Mouse (Mus musculus): Measurements from ENCODE around the gene Strn4.
A peak's percentile ranks its signal among the peaks of the same experiment; 100 is the strongest.

Gene Strn4

DNA sequence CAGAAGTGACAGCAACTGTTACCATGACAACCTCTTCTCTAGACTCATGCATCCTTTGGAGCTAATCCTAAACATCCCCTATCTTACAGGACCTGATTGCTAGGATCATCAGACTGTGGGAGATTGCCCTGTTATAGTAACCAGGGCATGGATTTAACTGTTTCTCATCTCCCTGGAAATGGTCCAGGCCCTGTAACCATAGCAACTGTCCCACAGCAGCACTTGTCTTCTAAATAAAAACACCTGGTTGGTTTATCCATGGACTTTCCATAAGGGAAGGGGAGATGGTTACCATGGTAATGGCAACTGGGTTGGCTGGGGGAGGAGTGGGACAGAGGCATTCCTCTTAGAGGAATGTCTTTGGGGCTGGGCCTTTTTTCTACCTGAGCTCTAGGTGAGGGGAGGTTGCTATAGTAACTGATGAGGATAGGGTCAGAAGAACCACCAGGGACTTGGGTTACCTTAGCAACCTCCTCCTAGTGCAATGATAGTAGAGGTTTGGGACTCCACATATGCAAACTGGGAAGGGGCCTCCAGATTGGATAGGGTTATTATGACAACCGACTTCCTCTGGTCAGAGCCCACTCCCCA, at the start of gene Strn4:
TSS of gene Strn4 (plus strand) at position 539 of the 591 bp plus-strand sequence.
- DNase-seq = no peak

DNA sequence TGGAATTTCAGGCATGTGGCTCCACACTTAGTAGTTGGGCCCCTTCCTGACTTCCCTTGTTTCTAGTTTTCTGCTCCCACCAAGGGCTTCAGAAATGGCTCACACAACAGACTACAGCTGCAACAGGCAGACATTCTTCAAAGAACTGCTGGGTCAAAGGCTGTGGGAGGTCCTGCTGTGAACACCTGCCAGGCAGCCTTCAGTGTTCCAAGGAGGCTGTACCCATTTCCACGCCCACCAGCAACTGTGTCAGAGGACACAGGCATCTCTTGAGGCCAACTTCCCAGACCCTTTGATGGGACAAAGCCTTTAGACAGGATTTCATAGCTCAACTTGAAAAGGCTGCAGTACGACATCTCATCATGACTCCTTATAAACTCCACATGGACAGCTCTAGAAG, 49.2 kb upstream of the Strn4 start:
- peak; percentile 16 for DNase-seq

DNA sequence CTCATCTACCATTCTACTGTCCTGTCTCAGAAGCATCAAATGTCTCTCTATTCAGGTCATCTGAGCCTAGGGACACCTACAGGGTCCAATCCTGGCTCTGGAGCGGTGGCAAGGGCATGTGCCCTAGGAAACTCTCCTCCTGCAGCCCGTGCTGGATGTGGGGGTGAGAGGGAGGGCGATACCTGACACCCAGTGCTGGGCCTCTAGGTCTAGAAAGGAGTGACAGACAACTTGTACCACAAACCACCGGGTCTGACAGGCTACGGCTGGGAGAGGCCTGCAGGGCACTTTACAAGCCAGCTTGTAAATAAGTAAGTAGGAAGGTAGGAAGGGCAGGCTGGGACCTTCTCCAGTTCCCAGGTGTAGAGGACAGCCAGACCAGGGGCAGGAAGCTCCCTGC, 39.8 kb upstream of the Strn4 start:
- DNase-seq = no peak

DNA sequence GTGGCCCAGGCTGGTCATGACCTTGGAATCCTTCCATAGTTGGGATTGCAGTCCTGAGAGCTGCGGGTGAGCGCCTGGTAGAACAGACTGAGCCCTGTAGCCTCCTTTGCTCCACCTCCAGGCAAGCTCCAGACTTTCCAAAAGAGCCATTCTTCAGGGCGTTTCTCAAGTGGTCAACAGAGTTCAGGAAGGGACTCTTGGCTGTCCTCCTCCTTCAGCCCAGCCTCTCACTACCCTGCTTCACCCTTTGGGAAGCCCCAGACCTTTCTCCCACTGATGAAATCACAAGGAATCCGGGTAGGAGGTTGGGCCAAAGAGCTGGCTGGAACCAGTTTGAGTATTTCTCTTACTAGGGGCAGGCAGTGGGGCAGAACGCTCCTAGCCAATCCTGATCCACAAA, 35.6 kb upstream of the Strn4 start:
- peak; percentile 84 for DNase-seq

DNA sequence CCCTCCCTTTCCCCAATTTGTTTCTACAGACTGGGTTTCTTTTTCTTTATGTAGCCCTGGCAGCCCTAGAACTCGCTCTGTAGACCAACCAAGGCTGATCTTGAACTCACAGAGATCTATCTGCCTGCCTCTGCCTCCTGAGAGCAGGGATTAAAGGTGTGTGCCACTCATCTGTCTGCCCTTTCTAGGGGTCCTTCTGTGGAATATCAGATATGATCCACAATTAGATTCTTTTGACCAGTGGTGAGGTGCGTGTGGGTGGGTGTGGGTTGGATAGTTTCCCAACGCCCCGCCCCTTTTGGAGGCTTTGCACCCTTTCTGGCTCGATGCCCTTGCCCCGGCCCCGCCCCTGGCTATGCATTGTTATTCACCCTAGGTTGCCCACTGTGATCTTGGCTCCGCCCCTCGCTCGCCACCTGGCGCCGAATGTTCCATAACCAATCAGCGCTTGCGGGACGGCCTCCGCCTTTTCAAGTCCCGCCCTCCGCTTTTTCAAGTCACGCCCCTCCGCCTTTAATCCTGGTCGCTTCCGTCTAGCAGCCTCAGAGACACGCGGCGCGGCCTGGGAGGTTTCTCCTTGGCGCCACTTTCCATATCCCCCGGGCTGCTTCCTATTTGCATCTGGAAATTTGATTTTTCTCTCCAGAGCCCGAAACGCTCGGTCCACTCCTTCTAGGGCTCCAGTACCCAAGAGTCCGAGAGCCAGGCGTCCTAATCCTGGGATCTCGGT, 34.7 kb upstream of the Strn4 start, which contains the start of gene Slc1a5:
TSS of gene Slc1a5 (plus strand) at position 516 of the 730 bp plus-strand sequence.
- DNase-seq = peak; percentile 97

DNA sequence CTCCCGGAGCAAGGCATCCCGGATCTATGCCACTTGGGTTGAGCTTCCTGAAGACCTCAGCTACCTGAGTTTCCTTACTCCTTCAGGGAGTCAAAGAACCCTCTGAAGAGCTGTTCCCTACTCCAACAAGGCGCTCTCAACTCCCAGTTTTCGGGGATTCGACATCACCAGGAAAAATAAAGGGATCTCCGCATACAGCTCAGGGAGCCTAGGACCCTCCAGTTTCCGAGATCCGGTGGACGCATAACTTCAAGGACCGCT, 34.2 kb upstream of the Strn4 start:
- DNase-seq = no peak

DNA sequence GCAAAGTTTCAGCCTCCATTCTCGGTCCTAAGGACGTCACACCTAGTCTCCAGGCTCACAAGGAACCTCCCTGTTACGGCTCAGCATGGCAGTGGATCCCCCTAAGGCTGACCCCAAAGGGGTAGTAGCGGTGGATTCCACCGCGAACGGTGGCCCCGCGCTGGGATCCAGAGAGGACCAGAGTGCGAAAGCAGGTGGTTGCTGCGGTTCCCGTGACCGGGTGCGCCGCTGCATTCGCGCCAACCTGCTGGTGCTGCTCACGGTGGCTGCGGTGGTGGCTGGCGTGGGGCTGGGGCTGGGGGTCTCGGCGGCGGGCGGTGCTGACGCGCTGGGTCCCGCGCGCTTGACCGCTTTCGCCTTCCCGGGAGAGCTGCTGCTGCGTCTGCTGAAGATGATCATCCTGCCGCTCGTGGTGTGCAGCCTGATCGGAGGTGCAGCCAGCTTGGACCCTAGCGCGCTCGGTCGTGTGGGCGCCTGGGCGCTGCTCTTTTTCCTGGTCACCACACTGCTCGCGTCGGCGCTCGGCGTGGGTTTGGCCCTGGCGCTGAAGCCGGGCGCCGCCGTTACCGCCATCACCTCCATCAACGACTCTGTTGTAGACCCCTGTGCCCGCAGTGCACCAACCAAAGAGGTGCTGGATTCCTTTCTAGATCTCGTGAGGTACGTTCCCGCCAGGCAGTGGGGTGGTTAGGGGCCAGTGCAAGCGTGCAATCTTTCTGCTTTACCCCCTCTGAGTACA, 33.7 kb upstream of the Strn4 start:
- peak; percentile 35 for DNase-seq

DNA sequence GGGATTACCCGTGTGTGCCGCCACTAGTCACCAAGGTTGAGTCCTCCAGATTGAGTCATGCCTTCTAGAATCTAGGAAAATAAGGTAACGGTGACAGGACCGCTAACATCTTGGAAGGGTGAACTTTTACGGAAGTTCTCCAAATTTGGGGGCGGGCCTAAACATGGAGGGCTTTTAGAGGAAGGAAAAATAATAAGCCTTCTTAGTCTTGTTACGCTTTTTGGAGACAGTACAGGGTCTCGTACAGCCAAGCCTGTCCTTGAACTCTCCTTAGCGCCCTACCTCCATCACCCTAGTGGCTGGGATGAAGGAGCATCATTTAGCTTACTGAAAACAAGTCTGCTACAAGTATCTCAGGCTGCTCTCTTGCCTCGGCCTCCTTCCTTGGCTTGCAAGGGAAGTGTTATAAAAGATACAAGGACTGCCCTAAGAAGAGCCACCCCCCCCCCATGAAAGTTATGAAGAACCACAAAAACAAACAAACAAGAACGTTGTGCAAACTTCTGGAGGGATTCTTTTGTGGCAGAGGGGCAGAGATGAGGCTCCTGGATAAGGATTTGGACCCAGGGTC, 33.0 kb upstream of the Strn4 start:
- no peak for DNase-seq

DNA sequence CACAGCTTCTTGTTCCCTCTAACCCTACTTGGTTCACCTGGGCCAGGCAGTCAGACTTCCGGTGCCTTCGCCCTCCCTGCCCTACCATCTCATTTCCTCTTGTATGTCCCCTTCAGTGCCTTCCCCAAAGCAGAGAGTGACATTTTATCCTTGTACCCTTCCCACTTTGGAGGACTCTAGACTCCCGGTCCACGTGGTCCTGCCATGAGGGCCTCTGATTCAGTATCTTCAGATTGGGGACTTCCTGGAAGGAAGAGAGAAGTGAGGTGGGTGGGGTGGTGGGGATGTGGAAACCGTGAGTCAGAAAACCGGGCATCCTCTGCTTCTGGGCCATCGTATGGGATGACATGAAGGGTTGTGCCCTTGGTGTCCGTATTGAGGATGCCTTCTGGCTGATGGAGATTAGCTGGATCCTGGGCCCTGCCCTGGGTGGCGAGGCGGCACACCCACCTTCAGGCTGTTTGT, 32.4 kb upstream of the Strn4 start:
- peak; percentile 33 for DNase-seq

DNA sequence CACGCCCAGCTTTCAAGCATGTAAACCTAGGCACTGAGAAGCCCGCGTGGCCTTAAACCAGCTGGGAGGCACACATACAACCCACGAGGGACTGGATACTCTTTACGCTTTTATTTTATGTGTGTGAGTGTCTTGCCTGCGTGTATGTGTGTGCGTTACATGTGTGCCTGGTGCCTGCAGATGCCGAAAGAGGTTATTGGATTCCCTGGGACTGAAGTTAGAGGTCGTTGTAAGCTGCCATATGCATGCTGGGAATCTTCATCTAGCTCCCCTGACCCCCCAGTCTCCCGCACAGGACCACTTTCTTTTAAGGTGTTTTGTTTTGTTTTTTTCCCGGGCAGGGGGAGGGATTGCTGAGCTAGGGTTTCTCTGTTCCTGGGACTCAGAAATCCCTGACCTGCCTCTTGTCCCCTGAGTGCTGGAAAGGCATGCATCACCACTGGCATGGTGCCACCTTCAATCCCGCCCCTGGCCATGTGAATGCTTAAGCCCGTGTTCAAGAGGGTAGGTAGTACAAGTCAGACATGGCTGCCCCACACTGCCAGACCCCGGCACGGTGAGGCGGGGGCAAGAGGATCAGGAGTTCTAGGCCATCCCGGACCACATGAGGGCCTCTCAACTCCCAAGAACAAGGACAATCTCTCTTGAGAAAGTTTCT, 31.8 kb upstream of the Strn4 start:
- peak; percentile 84 for DNase-seq

DNA sequence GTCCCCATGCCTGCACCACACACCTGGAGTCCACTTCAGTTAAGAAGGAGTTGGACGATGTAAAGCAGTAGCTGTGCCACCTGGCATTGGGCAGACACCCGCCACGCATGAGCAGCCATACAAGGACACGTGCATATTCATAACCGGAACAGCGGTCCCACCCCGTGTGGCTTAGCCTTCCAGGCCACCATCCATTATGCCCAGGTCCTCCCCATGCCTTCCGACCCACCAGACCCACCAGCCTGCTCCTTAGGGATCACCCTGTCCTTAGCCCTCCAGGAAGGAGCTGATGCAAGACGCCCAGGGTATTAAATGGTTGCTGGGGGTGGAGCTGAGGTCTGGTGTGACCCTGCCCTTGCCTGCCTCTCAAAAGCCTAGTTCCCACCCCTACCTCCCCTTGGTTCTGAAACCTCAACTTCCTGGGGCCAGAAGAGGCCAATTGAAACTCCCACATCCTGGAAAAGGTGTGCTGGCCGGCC, 31.2 kb upstream of the Strn4 start:
- peak; percentile 50 for DNase-seq

DNA sequence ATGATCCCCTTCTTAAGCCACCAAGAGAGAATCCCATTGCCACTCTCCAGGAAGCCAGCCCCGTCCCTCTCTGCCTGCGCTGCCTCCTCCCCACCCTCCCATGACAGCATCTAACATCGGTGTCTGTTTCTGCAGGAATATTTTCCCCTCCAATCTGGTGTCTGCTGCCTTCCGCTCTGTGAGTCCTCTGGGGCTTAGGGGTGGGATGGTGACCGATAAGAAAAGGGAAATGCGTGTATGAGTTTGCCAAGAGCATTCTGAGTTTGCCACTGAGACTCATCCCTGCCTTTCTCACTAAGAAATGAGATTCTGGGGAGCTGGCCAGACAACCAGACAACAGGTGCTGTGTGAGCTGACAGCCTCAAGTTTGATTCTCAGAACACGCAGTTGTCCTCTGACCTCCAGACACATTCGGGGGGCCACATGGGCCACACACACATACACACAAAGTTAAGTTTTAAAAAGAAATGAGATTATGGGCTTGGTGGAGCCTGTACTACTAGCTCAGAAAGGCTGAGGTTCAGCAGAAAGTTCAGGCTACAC, 30.1 kb upstream of the Strn4 start:
- no peak for DNase-seq

DNA sequence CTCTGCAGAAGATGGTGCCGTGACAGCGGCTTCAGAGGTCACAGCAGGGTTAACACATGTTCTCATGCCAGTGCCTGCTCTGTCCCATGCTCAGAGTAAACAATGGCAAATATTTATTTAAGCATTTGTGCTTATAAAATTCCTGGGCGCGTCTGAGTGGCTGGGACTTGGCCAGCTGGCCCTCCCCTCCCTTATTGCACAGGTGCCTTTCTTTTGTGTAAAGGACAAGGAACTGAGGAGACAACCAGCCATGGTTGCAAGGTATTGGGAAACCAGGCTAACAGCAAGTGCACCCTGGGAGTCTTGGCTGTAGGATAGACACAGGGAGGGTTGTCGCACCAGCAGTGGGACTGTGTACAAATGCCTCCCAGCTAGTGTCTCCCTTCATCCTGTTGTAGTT, 23.4 kb upstream of the Strn4 start:
- DNase-seq = peak; percentile 79

DNA sequence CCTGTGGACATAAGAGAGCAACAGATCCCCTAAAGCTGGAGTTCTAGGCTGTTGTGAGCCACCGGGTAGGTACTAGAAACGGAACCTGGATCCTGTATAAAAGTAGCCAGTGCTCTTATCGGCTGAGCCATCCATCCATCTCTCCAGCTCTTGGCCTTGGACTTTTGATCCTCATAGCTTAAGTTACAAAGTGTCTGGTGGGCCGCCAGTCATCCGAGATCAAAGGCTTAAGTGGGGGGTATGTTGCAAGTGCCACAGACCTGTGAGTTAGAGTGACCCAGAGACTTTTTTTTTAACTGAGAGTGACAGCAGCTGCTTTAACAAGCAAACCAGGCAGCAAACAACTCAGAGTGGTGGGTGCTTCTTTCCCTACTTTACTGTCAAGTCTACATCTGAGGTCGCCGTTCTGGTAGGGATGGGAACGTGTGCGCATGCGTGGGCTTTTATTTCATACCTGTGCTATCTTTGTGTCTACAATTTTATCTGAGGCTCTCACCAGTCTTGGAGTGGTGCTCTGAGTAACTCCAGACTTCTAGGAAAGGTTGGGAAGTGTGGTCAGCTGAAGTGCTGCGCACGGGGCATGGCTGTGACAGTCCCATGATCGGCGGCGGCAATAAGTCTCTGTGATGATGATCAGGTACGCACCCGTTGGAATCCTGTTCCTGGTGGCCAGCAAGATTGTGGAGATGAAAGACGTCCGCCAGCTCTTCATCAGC, 22.5 kb upstream of the Strn4 start:
- peak; percentile 37 for DNase-seq

DNA sequence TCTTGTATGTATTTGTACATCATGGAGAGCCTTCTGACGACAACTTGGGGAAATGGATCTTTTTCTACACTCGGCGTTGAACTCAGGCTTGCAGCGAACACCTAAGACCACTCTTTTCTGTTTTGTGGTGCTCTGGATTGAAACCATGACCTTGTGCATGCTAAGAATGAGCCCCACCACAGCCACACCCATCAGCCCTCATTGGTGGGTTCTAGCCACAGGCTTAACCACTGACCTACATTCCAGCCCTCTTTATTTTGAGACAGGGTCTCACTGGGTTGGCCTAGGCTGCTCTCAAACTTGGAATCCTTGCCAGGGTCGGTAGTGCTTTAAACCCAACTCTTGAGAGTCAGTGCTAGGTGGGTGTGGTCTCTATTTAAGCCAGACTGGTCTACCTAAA, 20.8 kb upstream of the Strn4 start:
- DNase-seq = no peak

DNA sequence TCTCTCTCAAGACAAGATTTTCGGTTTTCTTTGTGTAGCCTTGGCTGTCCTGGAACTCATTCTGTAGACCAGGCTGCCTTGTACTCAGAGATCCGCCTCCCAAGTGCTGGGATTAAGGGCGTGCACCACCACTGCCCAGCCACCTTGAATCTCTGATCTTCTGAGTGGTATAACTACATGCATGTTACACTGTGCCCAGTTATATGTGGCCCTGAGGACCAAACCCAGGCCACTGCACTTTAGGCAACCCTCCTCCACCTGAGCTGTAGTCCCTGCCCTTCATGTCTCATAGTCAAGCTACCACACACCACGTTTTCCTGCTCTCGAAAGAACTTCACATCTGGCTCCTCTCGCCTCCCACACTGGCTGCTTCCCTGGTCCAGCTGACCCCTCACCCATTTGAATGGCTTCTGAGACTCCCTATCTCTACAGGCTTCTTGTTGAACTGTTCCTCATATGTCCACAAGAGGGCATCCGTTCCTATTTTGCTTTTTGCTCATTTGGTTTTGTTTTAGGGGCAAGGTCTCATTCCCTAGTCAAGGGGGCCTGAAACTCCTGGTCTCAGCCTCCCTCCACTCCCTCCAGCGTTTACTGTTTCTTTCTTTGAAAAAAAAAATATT, 11.2 kb upstream of the Strn4 start:
- peak; percentile 43 for DNase-seq

DNA sequence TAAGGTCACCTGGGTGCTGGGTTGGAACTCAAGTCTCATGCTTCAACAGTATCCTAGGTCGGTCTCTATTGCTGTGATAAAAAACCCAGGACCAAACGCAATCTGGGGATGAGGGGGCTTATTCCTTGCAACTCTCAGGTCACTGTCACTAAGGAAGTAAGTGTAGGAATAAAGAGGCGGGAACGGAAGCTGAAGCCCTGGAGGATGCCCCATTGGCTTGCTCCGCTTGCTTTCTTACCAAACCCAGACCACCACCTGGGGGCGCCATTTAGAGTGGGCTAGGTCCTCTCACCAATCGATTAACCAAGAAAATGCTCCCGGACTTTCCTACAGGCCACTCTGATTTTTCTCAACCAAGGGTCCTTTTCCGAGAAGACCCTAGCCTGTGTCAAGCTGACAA, 7.8 kb upstream of the Strn4 start:
- DNase-seq = no peak

DNA sequence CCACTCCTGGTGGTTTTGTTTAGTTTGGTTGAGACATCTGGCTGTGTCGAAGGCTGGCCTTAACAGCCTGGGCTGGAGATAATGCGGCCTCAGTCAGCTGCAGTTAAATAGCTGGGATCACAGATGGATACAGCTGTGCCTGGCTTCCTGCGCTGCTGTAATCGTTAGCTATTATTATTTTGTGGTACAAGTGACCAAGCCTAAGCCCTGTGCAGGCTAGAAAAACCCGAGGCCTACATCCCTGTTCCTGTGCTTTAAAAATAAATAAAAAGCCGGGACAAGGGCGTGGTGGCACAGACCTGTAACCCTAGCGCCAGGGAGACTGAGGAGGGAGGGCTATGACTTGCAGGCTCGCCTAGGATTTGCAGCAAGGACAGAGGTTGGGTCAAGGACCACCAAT, 7.0 kb upstream of the Strn4 start:
- DNase-seq = no peak

DNA sequence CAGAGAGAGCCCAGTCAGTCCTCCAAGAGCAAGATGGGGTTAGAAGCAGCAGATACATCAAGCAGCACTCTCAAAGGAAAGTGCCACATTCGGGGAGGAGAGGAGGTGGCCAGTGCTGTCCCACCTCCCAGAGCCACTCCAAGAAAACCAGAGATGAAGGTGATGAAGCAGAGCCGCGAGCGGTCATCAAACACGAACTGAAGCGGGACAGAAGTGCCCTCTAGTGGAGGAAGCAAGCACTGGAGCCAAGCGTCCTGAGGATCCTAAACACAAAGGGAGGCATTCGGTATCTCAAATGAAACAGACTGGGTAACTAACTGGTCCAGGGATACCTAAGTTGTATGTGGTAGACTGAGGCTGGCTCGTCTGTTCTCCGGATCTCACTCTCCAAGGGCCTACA, 6.0 kb upstream of the Strn4 start:
- DNase-seq = peak; percentile 84

DNA sequence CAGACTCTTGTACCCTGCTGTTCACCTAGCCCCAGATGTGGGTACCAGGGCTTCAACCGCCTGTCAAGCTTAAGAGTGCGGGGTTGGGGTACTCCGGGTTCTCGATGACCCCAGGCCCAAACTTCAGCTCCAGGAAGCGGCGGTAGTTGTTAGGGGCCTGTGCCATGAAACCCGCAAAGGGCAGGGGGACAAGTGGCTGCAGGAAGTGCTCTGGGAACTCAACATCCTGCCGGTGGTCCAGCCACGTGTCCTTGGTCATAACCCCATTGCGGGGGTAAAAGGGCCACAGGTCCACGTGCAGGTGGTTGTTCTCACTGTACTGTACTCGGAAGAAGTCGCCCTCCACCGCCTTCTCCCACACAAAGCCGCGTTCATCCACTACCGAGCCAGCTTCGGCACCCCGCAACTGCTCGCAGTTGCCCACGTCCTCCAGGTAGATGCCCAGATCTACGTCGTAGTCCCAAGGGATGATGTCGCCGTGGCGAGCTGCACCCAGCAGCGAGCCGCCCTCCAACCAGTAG, 5.2 kb upstream of the Strn4 start:
- no peak for DNase-seq

DNA sequence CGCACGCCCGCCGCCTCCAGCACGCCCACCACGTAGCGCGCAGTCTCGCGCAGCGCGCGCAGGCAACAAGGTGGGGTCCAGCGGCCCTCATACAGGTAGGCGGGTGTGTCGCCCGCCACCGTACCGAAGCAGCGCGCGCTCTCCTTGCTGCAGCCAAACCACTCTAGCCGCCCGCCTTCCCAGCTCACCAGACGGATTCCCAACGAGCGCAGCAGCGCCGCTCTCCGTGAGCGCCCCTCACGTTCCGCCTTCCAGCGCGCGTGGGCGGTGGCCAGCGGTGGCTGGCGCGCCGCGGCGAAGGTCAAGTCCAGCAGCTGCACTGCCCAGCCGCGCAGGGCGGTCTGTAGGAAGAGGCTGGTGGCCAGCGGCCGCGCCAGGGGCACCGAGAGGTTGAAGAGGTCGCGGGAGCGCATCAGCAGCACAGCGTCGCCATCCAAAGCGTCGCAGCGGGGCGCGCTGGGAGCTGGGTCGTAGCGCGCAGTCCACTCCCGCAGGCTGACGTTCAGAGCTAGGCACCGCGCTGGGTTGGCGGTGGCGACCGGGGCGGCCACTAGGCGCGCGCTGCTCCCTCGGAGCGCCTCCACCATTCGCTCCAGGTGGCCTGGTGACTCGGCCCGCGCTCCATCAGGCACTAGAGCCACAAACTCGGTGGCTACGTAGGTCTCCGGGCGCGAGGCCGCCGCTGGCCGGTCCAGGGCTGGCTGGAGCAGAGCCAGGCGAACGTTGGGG, 4.6 kb upstream of the Strn4 start:
- peak; percentile 39 for DNase-seq

All from lung, postnatal 10 days (tissue).